Mouse (Mus musculus) right cerebral cortex, adult 2 months (tissue): ENCODE results near the gene Spire2.
"Not testable (repeated sequence)": the region's sequence is repeated elsewhere in the genome, so short reads cannot be mapped to it uniquely, and the experiment has no call there.

Source experiments
- DNase-seq, 2 experiments: peaks; one replicate each; pipeline ENCODE4 v3.0.0; 2021 to 2022; ENCODE audit warnings: low spot score in 2 of 2

Gene Spire2

DNA sequence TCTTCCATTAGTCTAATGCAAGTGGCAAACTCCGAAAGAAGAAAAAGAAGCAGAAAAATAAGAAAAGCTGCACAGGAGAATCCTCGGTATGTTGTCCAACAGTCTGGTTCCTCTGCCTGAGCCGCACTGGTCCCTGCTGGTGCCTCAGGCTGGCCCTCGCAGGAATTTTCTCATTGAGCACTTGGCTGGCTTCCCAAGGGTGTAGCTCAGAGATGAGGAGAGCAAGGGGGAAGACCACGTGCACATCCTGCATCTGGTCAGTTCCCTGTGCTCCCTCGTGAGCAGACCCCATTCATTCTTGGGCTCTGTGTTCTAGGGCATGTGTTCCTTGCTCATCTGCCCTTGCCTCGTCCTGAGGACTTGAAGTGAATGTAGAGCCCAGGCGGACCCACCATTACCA lies 50.0 kb downstream of the Spire2 start:
- no peak for DNase-seq

DNA sequence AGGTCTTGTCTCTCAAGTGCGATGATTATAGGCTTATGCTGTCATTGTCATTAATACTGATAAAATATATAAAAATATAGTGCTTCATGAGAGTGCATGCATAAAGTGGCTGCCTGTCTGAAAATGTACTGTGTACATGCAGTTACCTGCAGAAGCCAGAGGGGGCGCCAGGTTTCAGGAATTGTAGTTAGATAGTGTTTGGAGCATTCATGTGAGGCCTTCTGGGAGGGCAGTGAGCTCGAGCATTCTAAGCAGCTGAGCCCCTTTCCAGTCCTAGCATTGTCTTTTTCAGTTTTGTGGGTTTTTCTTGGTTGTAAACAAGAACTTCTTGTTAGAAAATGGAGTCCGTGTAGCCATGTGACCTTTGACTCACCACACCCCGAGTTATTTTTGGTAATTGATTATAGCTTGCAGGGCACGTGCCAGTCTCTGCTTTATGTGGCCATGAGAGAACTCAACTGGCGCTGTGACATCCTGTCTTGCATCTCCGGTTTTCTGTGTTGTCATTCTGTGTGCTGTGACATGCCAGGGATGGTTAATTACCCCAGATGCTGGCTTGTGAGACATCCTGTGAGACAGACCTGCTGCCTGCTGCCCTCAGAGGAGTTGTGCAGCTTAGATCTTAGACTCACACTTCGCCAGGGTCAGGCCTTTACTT lies 52.5 kb downstream of the Spire2 start:
- DNase-seq = no peak

DNA sequence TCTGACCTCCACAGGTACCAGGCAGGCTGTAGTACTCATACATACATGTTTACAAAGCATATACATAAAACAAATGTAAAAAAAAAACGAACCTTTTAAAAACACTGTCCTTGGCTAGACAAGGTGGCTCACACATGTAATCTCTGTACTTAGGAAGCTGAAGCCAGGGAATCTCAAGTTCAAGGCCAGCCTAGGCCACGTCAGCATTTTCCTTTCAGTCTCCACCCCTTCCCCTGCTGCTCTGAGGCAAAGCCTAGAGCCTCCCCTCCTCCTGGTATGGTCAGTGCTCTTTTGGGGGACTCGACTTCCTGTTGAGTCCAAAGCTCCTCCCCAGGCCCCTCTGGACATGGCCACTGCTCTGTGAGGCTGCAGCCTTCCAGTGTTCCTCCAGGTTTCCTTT lies 54.5 kb downstream of the Spire2 start:
- no peak for DNase-seq

DNA sequence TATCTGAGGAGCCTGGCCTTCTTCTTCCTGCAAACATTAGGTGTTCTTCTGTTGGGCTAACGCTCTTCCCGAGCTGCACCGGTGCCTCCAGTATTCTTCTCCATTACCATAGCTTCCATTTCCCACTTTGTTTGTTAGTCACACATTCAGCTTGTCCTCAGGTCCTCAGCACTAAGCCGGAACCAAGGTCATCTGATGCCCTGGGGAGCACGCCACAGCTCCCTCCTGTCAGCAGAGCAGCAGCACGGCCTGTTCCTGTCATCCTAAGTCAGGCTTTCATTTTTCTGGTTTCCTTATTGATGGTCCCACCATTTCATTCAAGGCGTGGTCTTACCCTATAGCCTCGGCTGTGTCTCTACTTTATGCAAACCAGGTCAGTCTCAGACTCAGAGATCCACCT lies 55.3 kb downstream of the Spire2 start:
- DNase-seq = no peak

DNA sequence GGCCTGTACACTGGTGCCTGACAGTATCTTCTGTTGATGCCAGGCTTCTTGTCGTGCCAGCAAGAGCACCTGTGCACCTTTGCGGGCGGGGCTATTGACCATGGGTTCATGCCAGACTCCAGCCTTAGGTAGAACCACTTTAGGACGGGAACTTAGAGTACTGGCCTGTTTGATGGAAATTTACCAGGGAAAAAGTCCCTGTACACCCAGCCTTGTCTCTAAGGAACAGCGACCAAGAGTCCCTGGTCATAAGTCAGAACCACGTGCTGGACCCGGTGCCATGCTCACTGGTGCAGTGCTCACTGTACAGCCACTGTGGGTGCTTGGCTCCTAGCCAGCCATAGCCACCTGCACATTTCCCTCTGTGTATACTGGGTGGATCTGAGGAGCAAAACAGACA lies 56.5 kb downstream of the Spire2 start:
- no peak for DNase-seq

DNA sequence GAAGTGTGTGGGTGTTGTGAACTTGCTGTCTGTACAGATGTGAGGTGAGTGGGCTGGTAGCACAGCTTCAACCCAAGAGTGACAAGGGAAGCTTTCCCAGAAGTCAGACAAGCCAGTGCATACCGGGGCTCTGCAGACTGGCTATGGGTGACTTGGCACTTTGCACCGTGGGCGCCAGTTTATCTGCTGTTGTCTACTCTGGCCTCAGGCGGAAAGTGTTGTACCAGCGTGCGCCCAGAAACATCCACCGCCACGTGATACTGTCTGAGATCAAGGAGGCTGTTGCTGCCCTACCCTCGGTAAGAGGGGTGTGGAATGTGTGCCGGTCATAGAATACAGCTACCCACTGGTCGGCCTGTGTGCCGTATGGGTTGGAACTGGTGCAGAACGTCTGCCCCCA lies 65.8 kb downstream of the Spire2 start:
- DNase-seq = no peak

DNA sequence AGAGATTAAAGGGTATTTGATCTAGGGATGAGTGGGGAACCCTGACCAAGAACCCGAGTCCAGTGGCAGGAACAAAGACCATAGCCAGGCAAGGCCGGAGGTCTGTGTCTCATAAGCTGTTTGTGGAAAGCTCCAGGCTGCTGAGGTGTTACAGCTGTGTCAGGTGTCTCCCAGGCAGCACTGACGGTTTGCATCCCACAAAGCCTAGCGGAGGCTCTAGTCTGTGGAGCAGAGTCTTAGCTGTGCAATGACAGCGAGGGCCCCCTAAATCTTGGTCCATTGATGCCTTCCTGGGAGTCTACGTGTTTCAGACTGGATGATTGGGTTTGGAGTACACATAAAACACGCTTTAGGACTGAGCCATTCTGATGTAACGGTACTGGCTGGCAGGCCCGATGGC lies 69.4 kb downstream of the Spire2 start:
- no peak for DNase-seq

DNA sequence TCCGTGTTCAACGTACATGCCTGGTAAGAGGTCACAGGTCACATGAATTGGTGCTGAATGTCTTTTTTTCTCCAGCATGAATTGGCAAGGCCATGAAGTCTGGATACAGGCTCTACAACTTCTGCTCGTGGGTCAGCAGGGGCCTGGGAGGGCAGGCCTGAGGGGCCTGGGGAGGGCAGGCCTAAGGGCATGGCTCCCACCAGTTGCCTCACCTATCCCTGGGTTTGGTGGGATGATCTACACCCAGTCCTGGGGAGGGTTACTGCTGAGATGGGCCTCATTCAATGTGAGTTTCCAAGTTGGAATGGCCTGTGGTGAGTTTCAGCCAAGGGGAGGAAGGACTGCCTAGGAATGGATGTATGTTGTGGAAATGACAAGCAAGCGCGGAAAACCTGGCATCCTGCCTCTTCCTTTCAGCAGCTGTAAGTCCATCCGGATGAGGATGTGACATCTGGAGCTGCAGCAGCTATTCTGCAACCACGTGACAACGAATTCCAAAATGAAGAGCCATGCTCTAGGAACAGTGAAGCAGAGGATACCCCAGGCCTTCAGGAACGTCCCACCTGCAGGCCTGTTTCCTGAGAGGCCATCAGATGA lies 70.3 kb downstream of the Spire2 start:
- no peak for DNase-seq

DNA sequence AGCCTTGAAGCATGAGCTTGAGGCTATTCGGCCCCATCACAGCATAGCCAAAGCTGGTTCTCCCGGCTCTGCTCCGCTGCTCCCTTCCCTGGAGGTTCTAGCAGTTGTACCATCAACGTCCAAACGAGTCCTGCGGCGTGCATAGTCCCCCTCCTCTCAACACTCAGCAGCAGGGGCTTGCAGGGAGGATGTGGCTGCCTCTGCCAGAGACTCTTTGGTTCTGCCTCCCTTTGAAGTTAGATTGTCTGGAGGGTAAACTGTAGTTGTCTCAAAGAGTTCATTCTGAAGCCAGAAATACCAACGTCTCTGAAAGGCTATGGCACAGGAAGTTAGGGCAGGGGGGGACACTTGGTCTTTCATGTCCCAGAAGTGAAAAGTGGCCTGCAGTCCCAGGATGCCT lies 72.0 kb downstream of the Spire2 start:
- DNase-seq = no peak

DNA sequence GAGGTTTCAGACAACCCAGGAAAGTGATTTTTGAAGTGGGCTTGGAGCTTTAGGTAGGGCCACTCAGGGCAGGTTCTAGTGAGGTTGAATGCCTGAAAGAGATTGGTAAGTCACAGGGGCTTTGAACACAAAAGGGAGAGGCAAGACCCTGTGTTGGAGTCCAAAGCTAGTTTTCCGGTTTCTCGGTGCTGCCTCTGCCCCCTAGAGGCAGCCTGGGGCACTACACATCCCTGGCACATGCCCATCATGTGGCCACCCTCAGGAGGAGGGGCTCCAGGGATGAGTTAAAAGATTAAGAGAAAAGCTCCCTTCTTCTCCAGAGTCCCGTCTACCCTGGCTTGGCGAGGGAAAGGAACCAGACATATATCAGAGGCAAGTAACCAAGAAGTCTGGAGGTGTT lies 74.3 kb downstream of the Spire2 start, which contains the start of gene Mc1r:
TSS of gene Mc1r (plus strand) at position 322 of the 400 bp plus-strand sequence.
- peak; percentile 75 to 79 for DNase-seq

DNA sequence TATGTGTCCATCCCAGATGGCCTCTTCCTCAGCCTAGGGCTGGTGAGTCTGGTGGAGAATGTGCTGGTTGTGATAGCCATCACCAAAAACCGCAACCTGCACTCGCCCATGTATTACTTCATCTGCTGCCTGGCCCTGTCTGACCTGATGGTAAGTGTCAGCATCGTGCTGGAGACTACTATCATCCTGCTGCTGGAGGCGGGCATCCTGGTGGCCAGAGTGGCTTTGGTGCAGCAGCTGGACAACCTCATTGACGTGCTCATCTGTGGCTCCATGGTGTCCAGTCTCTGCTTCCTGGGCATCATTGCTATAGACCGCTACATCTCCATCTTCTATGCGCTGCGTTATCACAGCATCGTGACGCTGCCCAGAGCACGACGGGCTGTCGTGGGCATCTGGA lies 75.1 kb downstream of the Spire2 start:
- no peak for DNase-seq

DNA sequence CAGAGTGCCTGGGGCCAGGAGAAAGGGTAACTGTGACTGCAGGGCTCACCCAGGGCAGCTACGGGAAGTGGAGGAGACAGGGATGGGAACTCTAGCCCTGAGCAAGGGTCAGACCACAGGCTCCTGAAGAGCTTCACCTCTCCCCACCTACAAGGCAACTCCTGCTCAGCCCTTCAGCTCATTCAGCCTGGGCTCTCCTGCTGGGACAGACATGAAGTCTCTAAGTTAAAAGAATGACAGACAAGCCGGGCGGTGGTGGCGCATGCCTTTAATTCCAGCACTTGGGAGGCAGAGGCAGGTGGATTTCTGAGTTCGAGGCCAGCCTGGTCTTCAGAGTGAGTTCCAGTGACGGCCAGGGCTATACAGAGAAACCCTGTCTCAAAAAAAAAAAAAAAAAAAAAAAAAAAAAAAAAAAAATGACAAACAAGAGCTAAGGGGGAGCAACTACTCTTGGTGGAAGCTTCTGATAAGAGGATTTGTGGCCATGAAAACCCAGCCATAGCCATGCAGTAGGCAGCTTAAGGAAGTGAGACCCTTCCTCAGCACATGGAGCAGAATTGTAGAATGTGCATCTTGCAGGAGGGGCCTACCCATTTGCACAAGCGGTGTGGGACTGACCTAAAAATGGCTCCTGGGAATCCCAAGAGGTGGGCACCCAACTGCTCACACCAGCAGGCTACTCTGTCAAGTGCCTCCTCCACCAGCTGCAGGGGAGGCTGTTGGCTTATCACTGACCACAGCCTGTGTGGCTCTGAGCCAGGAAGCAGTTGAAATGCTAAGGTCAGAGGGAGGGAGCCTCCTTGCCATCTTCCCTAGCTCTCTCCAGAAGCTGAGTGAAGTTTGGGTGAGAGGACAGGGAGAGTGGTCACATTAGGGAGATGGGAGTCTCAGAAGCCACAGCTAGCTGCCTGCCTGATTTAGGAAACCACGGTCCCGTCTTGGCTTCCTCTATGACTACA lies 76.4 kb downstream of the Spire2 start:
- DNase-seq = no peak

DNA sequence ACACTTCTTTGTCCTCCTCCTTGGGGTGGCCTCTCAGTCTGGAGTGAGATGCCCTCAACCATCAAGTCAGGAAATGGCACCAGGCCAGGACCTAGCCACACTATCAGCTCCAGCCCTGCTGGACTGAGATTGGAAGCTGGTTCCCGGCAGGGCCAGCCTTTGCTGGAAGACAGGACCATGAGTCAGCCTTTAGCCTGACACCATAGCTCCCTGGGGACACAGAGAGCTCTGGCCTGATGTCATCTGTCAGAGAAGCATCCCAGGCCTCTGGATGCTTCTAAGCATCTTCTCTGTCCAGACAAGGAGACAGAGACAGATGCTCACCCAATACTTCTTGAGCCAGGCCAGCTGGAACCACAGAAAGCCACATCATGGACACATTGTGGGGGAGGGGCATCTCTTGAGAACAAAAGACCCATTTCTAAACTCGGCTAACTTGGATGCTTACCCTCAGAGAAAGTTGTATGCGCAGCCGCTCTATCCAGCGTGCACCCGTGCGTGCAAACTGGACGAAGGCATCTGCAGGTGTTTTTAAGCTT lies 77.6 kb downstream of the Spire2 start:
- DNase-seq = no peak

DNA sequence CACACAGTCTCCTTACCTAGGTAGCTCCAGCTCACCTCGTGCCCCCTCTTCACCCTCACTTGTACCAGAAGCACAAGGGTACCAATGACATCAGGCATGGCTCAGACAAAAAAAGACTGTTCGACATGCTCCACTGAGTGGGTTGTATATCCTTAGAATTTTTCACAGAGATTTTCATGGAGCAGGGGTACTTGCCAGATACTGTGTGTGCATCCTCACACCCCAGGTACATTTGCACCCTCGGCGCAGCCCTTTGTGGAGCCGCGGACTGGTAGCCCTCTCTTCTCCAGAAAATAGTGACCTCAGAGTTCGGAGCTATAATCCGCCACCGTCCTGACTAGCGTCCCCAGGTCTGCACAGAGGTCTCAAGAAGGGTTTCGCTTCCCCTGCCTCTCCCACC lies 78.3 kb downstream of the Spire2 start:
- no peak for DNase-seq

DNA sequence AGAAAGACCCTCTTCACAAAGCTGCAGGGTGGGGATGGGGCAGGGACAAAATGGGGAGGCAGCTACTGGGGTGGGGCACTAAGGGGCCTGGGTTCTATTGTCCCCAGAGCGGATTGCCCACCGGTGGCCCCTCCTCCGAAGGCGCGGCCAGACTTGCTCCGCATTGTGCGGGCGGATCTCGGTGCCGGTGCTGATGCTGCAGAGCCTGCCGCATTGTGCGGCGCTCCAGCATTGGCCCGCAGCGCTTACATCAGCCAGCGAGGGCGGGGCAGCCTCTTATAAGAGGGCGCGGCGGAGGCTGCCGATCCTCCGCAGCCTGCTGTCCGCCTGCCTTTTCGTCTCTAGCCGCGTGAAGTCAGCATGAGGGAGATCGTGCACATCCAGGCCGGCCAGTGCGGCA lies 78.7 kb downstream of the Spire2 start, which contains the start of gene Tubb3:
TSS of gene Tubb3 (plus strand) at position 179 of the 400 bp plus-strand sequence.
- DNase-seq = peak; percentile 90 to 91

DNA sequence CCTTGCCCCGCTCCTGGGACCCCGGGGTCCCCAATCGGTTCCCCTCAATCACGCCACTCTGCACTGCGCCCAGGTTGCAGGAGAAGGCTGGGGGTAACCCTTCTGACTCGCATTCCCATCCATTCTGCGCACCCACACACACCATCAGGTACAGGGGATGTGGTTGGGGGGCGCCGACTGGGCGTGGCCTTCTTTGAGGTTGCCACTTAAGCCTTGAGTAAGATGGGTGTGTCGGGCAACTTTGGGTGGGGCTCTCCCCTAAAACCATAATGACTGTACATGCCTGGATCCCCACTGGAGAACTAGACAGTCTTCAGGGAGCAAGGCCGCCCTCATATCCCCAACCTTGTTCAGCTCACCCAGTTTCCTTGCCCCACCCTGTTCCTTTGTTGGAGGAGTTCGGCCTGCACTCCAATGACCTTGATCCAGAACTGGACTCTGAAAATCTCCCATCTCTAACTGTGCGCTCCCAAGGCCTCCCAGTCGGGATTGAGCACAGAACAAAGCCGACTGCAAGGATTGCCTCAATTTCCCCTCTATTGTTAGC lies 79.3 kb downstream of the Spire2 start:
- no peak for DNase-seq

DNA sequence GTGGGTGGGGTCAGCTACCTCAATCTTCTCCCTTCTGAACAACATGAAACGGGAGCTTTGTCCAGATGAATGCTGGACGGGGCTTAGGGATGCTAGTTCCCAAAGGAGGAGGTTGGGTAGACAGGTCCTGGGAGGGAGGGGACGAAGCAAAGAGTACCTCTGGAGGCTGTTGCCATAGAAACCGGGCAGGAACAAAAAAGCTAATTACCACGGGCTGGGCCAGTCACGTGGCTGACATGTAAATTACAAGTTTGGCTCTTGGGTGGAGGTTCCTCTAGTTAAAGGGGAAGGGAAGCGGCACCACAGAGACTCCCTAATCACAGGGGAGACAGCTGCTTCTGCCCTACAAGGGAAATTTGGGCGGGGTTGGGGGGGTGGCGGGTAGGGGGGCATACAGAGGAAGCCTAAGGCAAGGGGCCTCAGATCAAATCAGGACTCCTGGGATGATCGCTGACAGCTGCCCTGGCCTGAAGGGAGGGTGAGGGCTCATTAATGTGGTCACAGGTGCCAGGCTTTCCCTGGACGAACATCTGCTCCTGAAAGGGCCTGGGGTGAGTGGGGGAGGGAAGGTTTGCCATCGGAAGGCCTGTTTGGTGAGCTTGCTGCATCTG lies 80.2 kb downstream of the Spire2 start:
- DNase-seq = peak; percentile 78 to 83

DNA sequence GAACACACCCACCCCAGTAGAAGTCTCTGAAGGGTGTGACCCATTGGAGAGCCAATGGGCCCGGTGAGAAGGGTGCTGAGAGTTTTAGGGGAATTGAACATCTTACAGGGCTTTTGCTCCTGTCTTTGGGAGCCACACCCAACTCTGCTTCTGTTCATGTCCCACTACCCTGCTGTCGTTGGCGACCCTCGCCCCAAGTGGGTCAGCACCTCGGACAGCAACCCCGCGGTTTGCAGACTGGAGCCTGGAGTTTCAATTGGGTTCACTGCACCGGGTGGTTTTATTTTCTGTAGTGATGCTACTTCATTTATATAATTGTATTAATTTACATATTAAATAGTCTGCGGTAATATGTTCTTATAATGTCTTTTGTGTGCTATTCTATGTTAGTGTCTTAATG lies 81.7 kb downstream of the Spire2 start:
- no peak for DNase-seq

DNA sequence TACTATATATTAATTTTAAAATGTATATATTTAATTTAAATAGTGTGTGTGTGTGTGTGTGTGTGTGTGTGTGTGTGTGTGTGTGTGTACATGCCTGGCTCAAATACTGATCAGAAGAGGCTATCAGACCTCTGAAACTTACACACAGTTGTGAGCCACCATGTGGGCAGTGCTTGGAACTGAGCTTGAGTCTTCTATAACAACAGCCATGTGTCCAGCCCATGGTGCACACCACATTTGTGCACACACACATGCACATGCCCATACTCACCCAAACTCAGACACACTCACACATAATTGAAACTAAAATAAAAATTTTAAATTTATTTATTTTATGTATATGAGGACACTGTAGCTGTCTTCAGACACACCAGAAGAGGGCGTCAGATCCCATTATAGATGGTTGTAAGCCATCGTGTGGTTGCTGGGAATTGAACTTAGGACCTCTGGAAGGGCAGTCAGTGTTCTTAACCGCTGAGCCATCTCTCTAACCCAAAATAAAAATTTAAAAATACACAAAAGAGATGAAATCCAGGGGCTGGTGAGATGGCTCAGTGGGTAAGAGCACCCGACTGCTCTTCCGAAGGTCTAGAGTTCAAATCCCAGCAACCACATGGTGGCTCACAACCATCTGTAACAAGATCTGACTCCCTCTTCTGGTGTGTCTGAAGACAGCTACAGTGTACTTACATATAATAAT lies 82.6 kb downstream of the Spire2 start:
- DNase-seq = not testable (repeated sequence)

DNA sequence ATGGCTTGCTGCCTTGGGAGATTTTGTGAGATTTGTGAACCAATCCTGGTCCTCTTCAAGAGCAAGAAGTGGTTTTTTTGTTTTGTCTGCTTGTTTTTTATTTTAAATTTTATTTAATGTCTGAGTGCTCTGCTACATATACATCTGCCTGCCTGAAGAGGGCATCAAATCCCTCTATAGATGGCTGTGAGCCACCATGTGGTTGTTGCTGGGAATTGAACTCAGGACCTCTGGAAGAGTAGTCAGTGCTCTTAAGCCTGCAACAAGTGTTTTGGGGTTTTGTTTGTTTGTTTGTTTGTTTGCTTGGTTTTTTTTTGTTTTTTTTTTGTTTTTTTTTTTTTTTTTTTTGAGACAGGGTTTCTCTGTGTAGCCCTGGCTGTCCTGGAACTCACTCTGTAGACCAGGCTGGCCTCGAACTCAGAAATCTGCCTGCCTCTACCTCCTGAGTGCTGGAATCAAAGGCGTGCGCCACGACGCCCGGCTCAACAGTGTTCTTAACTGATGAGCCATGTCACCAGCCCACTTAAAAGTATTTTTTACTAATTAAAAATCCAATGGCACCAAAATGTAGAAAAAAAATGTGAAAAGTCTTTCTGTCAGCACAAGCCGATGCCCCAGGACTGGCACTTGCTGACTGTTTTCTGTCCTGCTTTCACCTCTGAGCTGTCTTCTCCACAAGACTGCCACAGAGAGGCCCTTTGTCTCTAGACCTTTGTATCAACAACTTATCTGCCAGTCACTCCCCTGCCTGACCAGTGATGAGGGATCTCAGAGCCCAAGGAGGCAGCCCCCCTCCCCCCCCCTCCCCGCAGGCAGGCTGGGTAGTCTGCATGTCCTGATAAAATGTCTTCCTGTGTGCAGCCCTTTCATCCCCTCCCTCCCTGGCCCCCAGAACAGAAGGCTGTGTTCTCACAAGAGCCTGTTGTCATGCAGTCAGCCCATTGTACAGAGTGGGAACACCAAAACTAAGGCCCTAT lies 83.7 kb downstream of the Spire2 start:
- DNase-seq = no peak
